Mouse (Mus musculus) lung, adult 2 months (tissue): ENCODE data around the gene Snx33.

Source experiments
- CTCF ChIP-seq: fragments of 200-500 bp; IDR thresholded peaks from 2 replicates; pipeline ENCODE4 v1.5.1; 2011; ENCODE audit warnings: mild to moderate bottlenecking, low read length, control low read depth; ENCODE audit not compliant: insufficient read depth
- POLR2A ChIP-seq: fragments of 200-500 bp; IDR thresholded peaks from 2 replicates; pipeline ENCODE4 v1.6.1; 2011; ENCODE audit warnings: low read depth, mild to moderate bottlenecking, control low read depth, low read length, borderline replicate concordance; ENCODE audit errors: extremely low read depth

DNA sequence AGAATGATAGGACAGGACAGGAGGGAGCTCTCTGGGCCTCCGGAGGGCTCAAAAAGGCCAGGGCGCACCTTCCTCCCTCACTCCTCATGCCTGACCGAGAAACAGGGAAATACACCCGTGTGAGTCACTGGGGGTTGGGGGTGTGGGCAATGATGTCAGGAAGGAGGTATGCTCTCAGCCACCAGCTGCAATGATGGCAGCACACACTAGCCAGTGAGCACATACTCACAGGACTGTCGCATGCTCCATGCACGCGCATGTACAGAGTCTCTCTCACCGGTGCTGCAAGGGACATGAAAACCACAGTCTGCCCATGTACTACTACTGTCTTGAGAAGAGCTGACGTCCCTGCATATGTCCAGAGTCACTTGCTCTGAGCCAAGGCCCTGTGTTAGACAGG, 20.6 kb downstream of the Snx33 start:
- TF ChIP-seq POLR2A (no peak), CTCF (no peak)
